Mouse (Mus musculus) thymus, postnatal 36 days (tissue): ENCODE results near the gene Lpp.

Source experiments
- DNase-seq, 2 experiments: peaks; one replicate each; pipeline ENCODE4 v3.0.0; 2022; ENCODE audit warnings: mixed read lengths in 2 of 2

The Lpp gene

GRCm38 (mm10) chr16:24400776-24401175 lies 7.5 kb downstream of the Lpp start:
- DNase-seq, result no peak

GRCm38 (mm10) chr16:24402801-24403200 lies 9.5 kb downstream of the Lpp start:
- DNase-seq, result no peak

GRCm38 (mm10) chr16:24403733-24404380 lies 10.6 kb downstream of the Lpp start:
- DNase-seq, result no peak

- no peak for DNase-seq
Measured at GRCm38 (mm10) chr16:24406521-24406920, 13.2 kb downstream of the Lpp start.

GRCm38 (mm10) chr16:24411281-24411680 lies 18.0 kb downstream of the Lpp start:
- no peak for DNase-seq

GRCm38 (mm10) chr16:24412193-24412592 lies 18.9 kb downstream of the Lpp start:
- no peak for DNase-seq

GRCm38 (mm10) chr16:24413059-24413458 lies 19.8 kb downstream of the Lpp start:
- DNase-seq, result peak in 1 of 2 experiments; percentile 61

GRCm38 (mm10) chr16:24418022-24418421 lies 24.7 kb downstream of the Lpp start:
- DNase-seq, result no peak

GRCm38 (mm10) chr16:24420603-24421120 lies 27.4 kb downstream of the Lpp start:
- no peak for DNase-seq

- DNase-seq, result no peak
Measured at GRCm38 (mm10) chr16:24421687-24422418, 28.5 kb downstream of the Lpp start.

- no peak for DNase-seq
Measured at GRCm38 (mm10) chr16:24423196-24423595, 29.9 kb downstream of the Lpp start.

- no peak for DNase-seq
Measured at GRCm38 (mm10) chr16:24423751-24424150, 30.4 kb downstream of the Lpp start.

GRCm38 (mm10) chr16:24424356-24424977 lies 31.2 kb downstream of the Lpp start:
- DNase-seq, result no peak

- DNase-seq, result peak in 1 of 2 experiments; percentile 42
Measured at GRCm38 (mm10) chr16:24425816-24426215, 32.5 kb downstream of the Lpp start.

GRCm38 (mm10) chr16:24427606-24428005 lies 34.3 kb downstream of the Lpp start:
- no peak for DNase-seq

- DNase-seq, result no peak
Measured at GRCm38 (mm10) chr16:24428055-24428454, 34.7 kb downstream of the Lpp start.

- peak; percentile 64 to 82 for DNase-seq
Measured at GRCm38 (mm10) chr16:24428742-24429141, 35.4 kb downstream of the Lpp start.

GRCm38 (mm10) chr16:24429691-24430090 lies 36.4 kb downstream of the Lpp start:
- DNase-seq, result peak; percentile 20 to 23

GRCm38 (mm10) chr16:24431808-24432207 lies 38.5 kb downstream of the Lpp start:
- DNase-seq, result no peak

- DNase-seq, result no peak
Measured at GRCm38 (mm10) chr16:24433563-24433962, 40.3 kb downstream of the Lpp start.

- no peak for DNase-seq
Measured at GRCm38 (mm10) chr16:24434026-24434425, 40.7 kb downstream of the Lpp start.

- no peak for DNase-seq
Measured at GRCm38 (mm10) chr16:24434531-24435114, 41.3 kb downstream of the Lpp start.

- peak in 1 of 2 experiments; percentile 28 for DNase-seq
Measured at GRCm38 (mm10) chr16:24435115-24435553, 41.8 kb downstream of the Lpp start.
